Mouse (Mus musculus): ENCODE results near the gene Specc1. TPM values are rescaled to one million over a fixed set of nuclear protein-coding genes. Genes with fewer than 3 reads are reported as not detected.

Specc1 gene
- polyA plus RNA-seq, 1 experiment from 2014 or later: 10.9 TPM

- H3K4me3 ChIP-seq (replicated peaks): no peak overlapping the region
- H3K4me2 ChIP-seq (replicated peaks): no peak overlapping the region
- no peak overlapping the region for H3K9ac ChIP-seq
- 81% methylated on average over 3 of the region's 3 CpGs for WGBS
- no peaks in the 10 kb centered on the region for H3K27me3 ChIP-seq (replicated peaks)
- ATAC-seq: no peak
- H3K27ac ChIP-seq: no peak overlapping the region
- H3K9me3 ChIP-seq: no peaks in the 10 kb centered on the region
- H3K4me1 ChIP-seq (replicated peaks): no peaks in the 10 kb centered on the region
- no peaks in the 10 kb centered on the region for H3K36me3 ChIP-seq
These were observed 132.1 kb downstream of the Specc1 start for GRCm38 (mm10) chr11:62088651-62089050.

- Histone ChIP-seq H3K36me3 (no peaks in the 10 kb centered on the region), H3K9ac (no peak overlapping the region), H3K27ac (no peak overlapping the region), H3K4me1 (replicated peaks) (peaks cover 4% of the 10 kb centered on the region; the same call in 1 of the 2 replicates), H3K9me3 (no peaks in the 10 kb centered on the region), H3K4me3 (replicated peaks) (no peak overlapping the region), H3K4me2 (replicated peaks) (no peak overlapping the region), H3K27me3 (replicated peaks) (no peaks in the 10 kb centered on the region)
- WGBS: 62% methylated on average over 6 of the region's 6 CpGs
- ATAC-seq: no peak
These were observed 133.8 kb downstream of the Specc1 start for GRCm38 (mm10) chr11:62090321-62090720.

GRCm38 (mm10) chr11:62103380-62103911 is 146.9 kb downstream of the Specc1 start:
- Histone ChIP-seq H3K4me1 (replicated peaks) (0 out of 2 replicates have a peak, but pooled peaks cover 3% of the 10 kb centered on the region), H3K27me3 (replicated peaks) (no peaks in the 10 kb centered on the region), H3K36me3 (no peaks in the 10 kb centered on the region), H3K9me3 (no peaks in the 10 kb centered on the region), H3K27ac (no peak overlapping the region), H3K9ac (no peak overlapping the region), H3K4me3 (replicated peaks) (no peak overlapping the region), H3K4me2 (replicated peaks) (no peak overlapping the region)
- 39% methylated on average over 3 of the region's 3 CpGs for WGBS
- ATAC-seq: no peak

- no peaks in the 10 kb centered on the region for H3K36me3 ChIP-seq
- H3K27me3 ChIP-seq (replicated peaks): no peaks in the 10 kb centered on the region
- H3K4me2 ChIP-seq (replicated peaks): no peak overlapping the region
- no peak overlapping the region for H3K9ac ChIP-seq
- H3K9me3 ChIP-seq: no peaks in the 10 kb centered on the region
- peak; percentile 37; the same call in 1 of the 2 replicates for ATAC-seq
- WGBS: 83% methylated on average over 1 of the region's 1 CpGs
- no peak overlapping the region for H3K4me3 ChIP-seq (replicated peaks)
- H3K27ac ChIP-seq: no peak overlapping the region
- H3K4me1 ChIP-seq (replicated peaks): 0 out of 2 replicates have a peak, but pooled peaks cover 4% of the 10 kb centered on the region
These were observed 149.9 kb downstream of the Specc1 start for GRCm38 (mm10) chr11:62106401-62106871.

GRCm38 (mm10) chr11:62107272-62107836 is 150.8 kb downstream of the Specc1 start:
- Histone ChIP-seq H3K36me3 (no peaks in the 10 kb centered on the region), H3K9ac (no peak overlapping the region), H3K4me2 (replicated peaks) (no peak overlapping the region), H3K4me1 (replicated peaks) (0 out of 2 replicates have a peak, but pooled peaks cover 6% of the 10 kb centered on the region), H3K27me3 (replicated peaks) (no peaks in the 10 kb centered on the region), H3K27ac (peak overlapping the region; percentile 60), H3K4me3 (replicated peaks) (no peak overlapping the region), H3K9me3 (no peaks in the 10 kb centered on the region)
- ATAC-seq: peak; percentile 91
- 67% methylated on average over 2 of the region's 2 CpGs for WGBS

- no peak overlapping the region for H3K9ac ChIP-seq
- H3K4me1 ChIP-seq (replicated peaks): 0 out of 2 replicates have a peak, but pooled peaks cover 4% of the 10 kb centered on the region
- no peaks in the 10 kb centered on the region for H3K36me3 ChIP-seq
- no peak for ATAC-seq
- no peak overlapping the region for H3K4me2 ChIP-seq (replicated peaks)
- no peak overlapping the region for H3K27ac ChIP-seq
- H3K27me3 ChIP-seq (replicated peaks): no peaks in the 10 kb centered on the region
- no peak overlapping the region for H3K4me3 ChIP-seq (replicated peaks)
- no peaks in the 10 kb centered on the region for H3K9me3 ChIP-seq
- 86% methylated on average over 9 of the region's 9 CpGs for WGBS
These were observed 162.0 kb downstream of the Specc1 start for GRCm38 (mm10) chr11:62118561-62118960.

GRCm38 (mm10) chr11:62119871-62120270 is 163.3 kb downstream of the Specc1 start:
- H3K9ac ChIP-seq: no peak overlapping the region
- 44% methylated on average over 3 of the region's 3 CpGs for WGBS
- H3K27ac ChIP-seq: no peak overlapping the region

GRCm38 (mm10) chr11:62121365-62121764 is 164.8 kb downstream of the Specc1 start:
- no peaks in the 10 kb centered on the region for H3K36me3 ChIP-seq
- H3K27me3 ChIP-seq (replicated peaks): no peaks in the 10 kb centered on the region
- H3K4me3 ChIP-seq (replicated peaks): no peak overlapping the region
- ATAC-seq: 0 out of 2 replicates have a peak, but pooled peaks have one; percentile 71
- H3K4me1 ChIP-seq (replicated peaks): 0 out of 2 replicates have a peak, but pooled peaks cover 4% of the 10 kb centered on the region
- H3K9me3 ChIP-seq: no peaks in the 10 kb centered on the region
- H3K4me2 ChIP-seq (replicated peaks): no peak overlapping the region
- H3K9ac ChIP-seq: no peak overlapping the region
- WGBS: 68% methylated on average over 5 of the region's 5 CpGs
- H3K27ac ChIP-seq: no peak overlapping the region

More at GRCm38 (mm10) chr11:62119871-62120270, 163.3 kb downstream of the Specc1 start:
- 0 out of 2 replicates have a peak, but pooled peaks cover 4% of the 10 kb centered on the region for H3K4me1 ChIP-seq (replicated peaks)
- no peaks in the 10 kb centered on the region for H3K36me3 ChIP-seq
- H3K27me3 ChIP-seq (replicated peaks): no peaks in the 10 kb centered on the region
- no peaks in the 10 kb centered on the region for H3K9me3 ChIP-seq
- H3K4me2 ChIP-seq (replicated peaks): no peak overlapping the region
- H3K4me3 ChIP-seq (replicated peaks): no peak overlapping the region
- ATAC-seq: no peak

- peak; percentile 62 for ATAC-seq
- Histone ChIP-seq H3K9me3 (no peaks in the 10 kb centered on the region), H3K4me1 (replicated peaks) (0 out of 2 replicates have a peak, but pooled peaks cover 2% of the 10 kb centered on the region), H3K4me2 (replicated peaks) (no peak overlapping the region), H3K4me3 (replicated peaks) (no peak overlapping the region), H3K27me3 (replicated peaks) (no peaks in the 10 kb centered on the region), H3K27ac (no peak overlapping the region), H3K36me3 (no peaks in the 10 kb centered on the region), H3K9ac (no peak overlapping the region)
- WGBS: 35% methylated on average over 3 of the region's 3 CpGs
These were observed 171.1 kb downstream of the Specc1 start for GRCm38 (mm10) chr11:62127692-62128091.

- no peaks in the 10 kb centered on the region for H3K36me3 ChIP-seq
- H3K9me3 ChIP-seq: no peaks in the 10 kb centered on the region
- WGBS: 67% methylated on average over 8 of the region's 8 CpGs
- no peak overlapping the region for H3K4me3 ChIP-seq (replicated peaks)
- peak; percentile 61; the same call in 1 of the 2 replicates for ATAC-seq
- H3K27ac ChIP-seq: no peak overlapping the region
- no peaks in the 10 kb centered on the region for H3K27me3 ChIP-seq (replicated peaks)
- H3K4me2 ChIP-seq (replicated peaks): no peak overlapping the region
- 0 out of 2 replicates have a peak, but pooled peaks cover 2% of the 10 kb centered on the region for H3K4me1 ChIP-seq (replicated peaks)
- no peak overlapping the region for H3K9ac ChIP-seq
These were observed 171.6 kb downstream of the Specc1 start for GRCm38 (mm10) chr11:62128197-62128596.

GRCm38 (mm10) chr11:62130191-62130590 is 173.6 kb downstream of the Specc1 start:
- Histone ChIP-seq H3K9ac (no peak overlapping the region), H3K4me3 (replicated peaks) (no peak overlapping the region), H3K27ac (no peak overlapping the region), H3K36me3 (no peaks in the 10 kb centered on the region), H3K4me2 (replicated peaks) (no peak overlapping the region), H3K9me3 (no peaks in the 10 kb centered on the region), H3K4me1 (replicated peaks) (0 out of 2 replicates have a peak, but pooled peaks cover 2% of the 10 kb centered on the region), H3K27me3 (replicated peaks) (no peaks in the 10 kb centered on the region)
- no peak for ATAC-seq
- WGBS: 68% methylated on average over 3 of the region's 3 CpGs

GRCm38 (mm10) chr11:62130685-62131295 is 174.2 kb downstream of the Specc1 start:
- 49% methylated on average over 2 of the region's 2 CpGs for WGBS
- Histone ChIP-seq H3K4me3 (replicated peaks) (no peak overlapping the region), H3K9ac (no peak overlapping the region), H3K4me1 (replicated peaks) (0 out of 2 replicates have a peak, but pooled peaks cover 2% of the 10 kb centered on the region), H3K36me3 (no peaks in the 10 kb centered on the region), H3K4me2 (replicated peaks) (no peak overlapping the region), H3K27me3 (replicated peaks) (no peaks in the 10 kb centered on the region), H3K9me3 (no peaks in the 10 kb centered on the region), H3K27ac (no peak overlapping the region)
- ATAC-seq: no peak

All from intestine, embryonic 15.5 days (tissue).